Mouse (Mus musculus): Measurements from ENCODE around the gene Fbxl5. TPM values are rescaled to one million over a fixed set of nuclear protein-coding genes. Genes with fewer than 3 reads are reported as not detected.

Gene Fbxl5
- total and polyA plus RNA-seq, 3 experiments: 20.9 to 45.3 (median 28.1) TPM

DNA sequence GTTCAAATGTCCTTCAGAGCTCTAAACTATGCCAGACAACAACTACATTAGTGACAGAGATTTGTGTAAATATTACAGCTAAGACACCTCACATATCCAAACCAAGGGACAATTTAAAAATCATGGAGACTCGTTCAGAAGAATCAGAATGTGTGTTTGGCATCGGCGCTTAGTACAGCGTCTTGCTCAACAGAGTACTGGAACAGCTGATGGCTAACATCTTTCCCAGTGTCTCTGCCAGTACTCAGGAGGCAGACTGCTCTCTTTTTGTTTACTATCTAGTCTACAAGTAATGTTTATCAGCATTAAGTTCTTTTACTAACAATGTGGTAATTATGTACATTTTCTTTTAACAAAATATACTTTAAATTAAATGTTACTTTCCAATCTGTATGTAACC lies 73.4 kb downstream of the Fbxl5 start:
- TF ChIP-seq USF2 (conservative IDR thresholded peaks at IDR 0.05; ENCODE audit: low read depth, low read length) (no peak), RAD21 (IDR thresholded peaks at IDR 0.05; ENCODE audit: low read depth, low read length) (no peak), ELF1 (IDR thresholded peaks at IDR 0.05; ENCODE audit: low read depth, low read length) (no peak), KAT2A (IDR thresholded peaks at IDR 0.05; ENCODE audit: insufficient replicate concordance, low read length) (no peak), ZMIZ1 (IDR thresholded peaks at IDR 0.05; ENCODE audit: low read depth, low read length) (no peak), TCF12 (IDR thresholded peaks at IDR 0.05; ENCODE audit: low read depth, low read length) (no peak), UBTF (IDR thresholded peaks at IDR 0.05; ENCODE audit: low read depth, low read length) (no peak), NELFE (IDR thresholded peaks at IDR 0.05; ENCODE audit: low read depth, low read length) (no peak), MXI1 (IDR thresholded peaks at IDR 0.05; ENCODE audit: low read depth, low read length) (no peak), E2F4 (IDR thresholded peaks at IDR 0.05; ENCODE audit: insufficient replicate concordance, low read depth, low read length) (no peak), SMC3 (IDR thresholded peaks at IDR 0.05; ENCODE audit: low read depth, low read length) (no peak), TBP (conservative IDR thresholded peaks at IDR 0.05; ENCODE audit: low read depth, low read length) (no peak), RCOR1 (conservative IDR thresholded peaks at IDR 0.05; ENCODE audit: low read depth, low read length) (no peak), POLR2AphosphoS2 (IDR thresholded peaks at IDR 0.05; ENCODE audit: low read depth, low read length) (no peak), JUND (conservative IDR thresholded peaks at IDR 0.05; ENCODE audit: low read depth, low read length) (no peak), MYC (IDR thresholded peaks at IDR 0.05; ENCODE audit: low read depth, low read length) (no peak), ZC3H11A (IDR thresholded peaks at IDR 0.05; ENCODE audit: low read depth, low read length) (no peak), CTCF (conservative IDR thresholded peaks at IDR 0.05 in 1 of 2, IDR thresholded peaks at IDR 0.05 in 1 of 2; ENCODE audit: low read depth in 2 of 2, low read length in 2 of 2) (no peak)
- H3K4me2 ChIP-seq (ENCODE audit: insufficient read depth, low read depth, poor library complexity, severe bottlenecking): no peak overlapping the region
- H3K9ac ChIP-seq (ENCODE audit: insufficient read depth, low read depth): no peak overlapping the region
- H3K79me2 ChIP-seq (replicated peaks; ENCODE audit: control insufficient read depth, extremely low read depth, insufficient read depth, poor library complexity, severe bottlenecking): peaks cover under 1% of the 10 kb centered on the region; the same call in 1 of the 2 replicates
- H3K4me1 ChIP-seq (ENCODE audit: control insufficient read depth in 1 of 2, insufficient read depth in 2 of 2): peaks cover 0 to 4% of the 10 kb centered on the region in 2 experiments; a peak in 2 of 4 replicates
- no peak for DNase-seq (ENCODE audit: extremely low read depth)
- no peaks in the 10 kb centered on the region for H3K27me3 ChIP-seq (replicated peaks)
- in situ Hi-C loops (cut with MboI; ENCODE audit: low pct_ligation_motif_present, low pct_unique_long_range_greater_than_20kb, low sequenced_read_pairs): no loop called here
- no peaks in the 10 kb centered on the region for H3K9me3 ChIP-seq (replicated peaks; ENCODE audit: low read length)
- peaks cover 3 to 43% of the 10 kb centered on the region in 2 experiments for H3K36me3 ChIP-seq (replicated peaks in 1 of 2; ENCODE audit: control insufficient read depth in 1 of 2, insufficient read depth in 1 of 2, low read length in 1 of 2)
- dilution Hi-C loops (cut with MboI; ENCODE audit: extremely low pct_ligation_motif_present, extremely low pct_unique_long_range_greater_than_20kb, low sequenced_read_pairs): no loop called here
- H3K4me3 ChIP-seq (replicated peaks in 1 of 3; ENCODE audit: low read depth in 2 of 3, low read length in 2 of 3, poor library complexity in 1 of 3): no peak overlapping the region
- no peak overlapping the region for H3K27ac ChIP-seq (ENCODE audit: insufficient read depth, low read depth)

DNA sequence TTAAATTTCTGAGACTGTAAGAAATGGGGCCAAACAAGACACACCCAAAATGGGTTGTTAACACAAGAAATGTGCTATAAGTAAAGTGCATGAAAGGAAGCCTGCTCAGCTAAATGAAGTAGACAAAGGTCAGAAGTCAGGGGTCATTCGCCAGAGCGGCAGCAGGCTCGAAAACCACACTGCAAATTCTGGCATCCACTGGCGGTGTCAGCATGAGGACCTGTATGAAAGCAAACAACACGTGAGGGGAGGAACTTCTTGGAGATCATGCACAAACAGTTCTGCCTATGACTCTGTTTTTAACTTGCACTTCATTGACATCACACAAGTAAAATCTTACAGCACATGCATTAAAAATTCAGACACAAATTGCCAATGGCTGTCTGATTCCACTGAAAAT lies 76.3 kb downstream of the Fbxl5 start:
- DNase-seq (ENCODE audit: extremely low read depth): no peak
- H3K4me3 ChIP-seq (replicated peaks in 1 of 3; ENCODE audit: low read depth in 2 of 3, low read length in 2 of 3, poor library complexity in 1 of 3): no peak overlapping the region
- dilution Hi-C loops (cut with MboI; ENCODE audit: extremely low pct_ligation_motif_present, extremely low pct_unique_long_range_greater_than_20kb, low sequenced_read_pairs) (no loop called here), in situ Hi-C loops (cut with MboI; ENCODE audit: low pct_ligation_motif_present, low pct_unique_long_range_greater_than_20kb, low sequenced_read_pairs) (no loop called here)
- no peak overlapping the region for H3K4me2 ChIP-seq (ENCODE audit: insufficient read depth, low read depth, poor library complexity, severe bottlenecking)
- H3K27ac ChIP-seq (ENCODE audit: insufficient read depth, low read depth): no peak overlapping the region
- TF ChIP-seq MAFK (IDR thresholded peaks at IDR 0.05; ENCODE audit: insufficient replicate concordance, low read length) (no peak), BHLHE40 (IDR thresholded peaks at IDR 0.05; ENCODE audit: low read depth, low read length) (no peak), ETS1 (conservative IDR thresholded peaks at IDR 0.05; ENCODE audit: low read depth, low read length) (no peak), CHD2 (IDR thresholded peaks at IDR 0.05; ENCODE audit: low read length) (no peak), POLR2AphosphoS2 (IDR thresholded peaks at IDR 0.05; ENCODE audit: low read depth, low read length) (no peak), GABPA (IDR thresholded peaks at IDR 0.05; ENCODE audit: insufficient replicate concordance, low read depth, low read length) (no peak), RAD21 (IDR thresholded peaks at IDR 0.05; ENCODE audit: low read depth, low read length) (no peak)
- H3K36me3 ChIP-seq (replicated peaks in 1 of 2; ENCODE audit: control insufficient read depth in 1 of 2, insufficient read depth in 1 of 2, low read length in 1 of 2): peaks cover 3 to 36% of the 10 kb centered on the region in 2 experiments
- H3K79me2 ChIP-seq (replicated peaks; ENCODE audit: control insufficient read depth, extremely low read depth, insufficient read depth, poor library complexity, severe bottlenecking): no peaks in the 10 kb centered on the region
- no peaks in the 10 kb centered on the region for H3K9me3 ChIP-seq (replicated peaks; ENCODE audit: low read length)
- H3K9ac ChIP-seq (ENCODE audit: insufficient read depth, low read depth): no peak overlapping the region
- peaks cover 0 to 4% of the 10 kb centered on the region in 2 experiments; a peak in 2 of 4 replicates for H3K4me1 ChIP-seq (ENCODE audit: control insufficient read depth in 1 of 2, insufficient read depth in 2 of 2)
- no peaks in the 10 kb centered on the region for H3K27me3 ChIP-seq (replicated peaks)

Measured in CH12.LX (cell line).